Mouse (Mus musculus) myocyte (in vitro differentiated cells): ENCODE data around the gene Btk. TPM values are rescaled to one million over a fixed set of nuclear protein-coding genes. Genes with fewer than 3 reads are reported as not detected.
"Not testable (repeated sequence)": the region's sequence is repeated elsewhere in the genome, so short reads cannot be mapped to it uniquely, and the experiment has no call there.

ENCODE experiments used
- H3K27me3 ChIP-seq: one replicate; pipeline ENCODE4 v1.6.1; 2011; ENCODE audit not compliant: control insufficient read depth, insufficient read depth, insufficient read length
- H3K36me3 ChIP-seq: one replicate; pipeline ENCODE4 v1.6.1; 2011; ENCODE audit not compliant: control insufficient read depth, insufficient read depth
- H3K4me2 ChIP-seq: one replicate; pipeline ENCODE4 v1.6.1; 2011; ENCODE audit warnings: low read depth, control low read depth
- H3K4me3 ChIP-seq: one replicate; pipeline ENCODE4 v1.5.1; 2011; ENCODE audit warnings: mild to moderate bottlenecking, control low read depth, moderate library complexity
- H3K79me2 ChIP-seq: one replicate; pipeline ENCODE4 v1.6.1; 2011; ENCODE audit not compliant: control insufficient read depth, insufficient read depth
- H3ac ChIP-seq: one replicate; pipeline ENCODE4 v1.6.1; 2011; ENCODE audit not compliant: control insufficient read depth, insufficient read length
- CEBPB ChIP-seq: IDR thresholded peaks from 2 replicates; pipeline ENCODE4 v1.6.1; 2011; ENCODE audit warnings: mild to moderate bottlenecking, moderate library complexity; ENCODE audit not compliant: poor library complexity, insufficient read depth, severe bottlenecking
- E2F4 ChIP-seq: IDR thresholded peaks from one replicate; pipeline ENCODE4 v1.6.1; 2011; ENCODE audit warnings: mild to moderate bottlenecking, control low read depth, moderate library complexity; ENCODE audit not compliant: insufficient read depth
- MAX ChIP-seq: IDR thresholded peaks from one replicate; pipeline ENCODE4 v1.6.1; 2011; ENCODE audit warnings: low read depth, mild to moderate bottlenecking, control low read depth
- MYOD1 ChIP-seq, 3 experiments: IDR thresholded peaks; one replicate each; pipeline ENCODE4 v1.6.1; 2011; ENCODE audit warnings: control low read depth in 2 of 3, low read depth in 2 of 3, mild to moderate bottlenecking in 2 of 3, moderate library complexity in 1 of 3; ENCODE audit not compliant: insufficient read length in 2 of 3, control insufficient read depth in 1 of 3
- MYOG ChIP-seq, 3 experiments: IDR thresholded peaks; one replicate each; pipeline ENCODE4 v1.6.1; 2011; ENCODE audit warnings: control low read depth in 2 of 3, low read depth in 2 of 3, mild to moderate bottlenecking in 2 of 3; ENCODE audit not compliant: insufficient read length in 2 of 3, control insufficient read depth in 1 of 3, insufficient read depth in 1 of 3
- POLR2A ChIP-seq: IDR thresholded peaks from one replicate; pipeline ENCODE4 v1.6.1; 2011; ENCODE audit warnings: low read depth, mild to moderate bottlenecking, control low read depth, moderate library complexity; ENCODE audit not compliant: insufficient read length
- POLR2AphosphoS2 ChIP-seq: IDR thresholded peaks from one replicate; pipeline ENCODE4 v1.6.1; 2011; ENCODE audit warnings: low read depth, control low read depth; ENCODE audit not compliant: insufficient read length
- REST ChIP-seq: IDR thresholded peaks from one replicate; pipeline ENCODE4 v1.6.1; 2011; ENCODE audit warnings: mild to moderate bottlenecking, control low read depth, moderate library complexity; ENCODE audit not compliant: insufficient read depth, insufficient read length
- SRF ChIP-seq: IDR thresholded peaks from one replicate; pipeline ENCODE4 v1.6.1; 2011; ENCODE audit warnings: low read depth; ENCODE audit not compliant: control insufficient read depth, insufficient read length
- TCF12 ChIP-seq: IDR thresholded peaks from one replicate; pipeline ENCODE4 v1.6.1; 2011; ENCODE audit warnings: mild to moderate bottlenecking, control low read depth; ENCODE audit not compliant: poor library complexity, insufficient read depth, severe bottlenecking
- TCF3 ChIP-seq: IDR thresholded peaks from one replicate; pipeline ENCODE4 v1.6.1; 2011; ENCODE audit warnings: low read depth, control low read depth; ENCODE audit not compliant: insufficient read length
- USF1 ChIP-seq: IDR thresholded peaks from one replicate; pipeline ENCODE4 v1.6.1; 2011; ENCODE audit warnings: low read depth, mild to moderate bottlenecking, control low read depth, moderate library complexity
- polyA plus RNA-seq: library from polyadenylated mRNA; unstranded; fragments of >200 nt; fragmentation: generic; extraction: Trizol; gene quantifications from one replicate; pipeline ENCODE4 v1.2.1, GENCODE M21; 2012; ENCODE audit warnings: missing spikeins

Btk gene
- polyA plus RNA-seq, 1 experiment, result not detected

GRCm38 (mm10) chrX:134547330-134547729 is 36.0 kb downstream of the Btk start:
- Histone ChIP-seq H3K4me3 (no peak overlapping the region), H3K27me3 (no peaks in the 10 kb centered on the region), H3K36me3 (no peaks in the 10 kb centered on the region), H3ac (no peak overlapping the region), H3K4me2 (no peak overlapping the region), H3K79me2 (no peaks in the 10 kb centered on the region)
- TF ChIP-seq POLR2A (no peak), SRF (no peak), E2F4 (no peak), USF1 (no peak), POLR2AphosphoS2 (no peak), CEBPB (no peak), TCF3 (no peak), MYOD1 (IDR thresholded peaks at IDR 0.05; ENCODE audit: control insufficient read depth in 1 of 3, insufficient read length in 2 of 3, low read depth in 2 of 3) (no peak), REST (no peak), TCF12 (no peak), MAX (no peak), MYOG (IDR thresholded peaks at IDR 0.05; ENCODE audit: control insufficient read depth in 1 of 3, insufficient read depth in 1 of 3, insufficient read length in 2 of 3, low read depth in 2 of 3) (no peak)

- peak overlapping the region; percentile 62 for H3K4me2 ChIP-seq
- H3K27me3 ChIP-seq, result no peaks in the 10 kb centered on the region
- H3ac ChIP-seq, result peak overlapping the region; percentile 89
- H3K36me3 ChIP-seq, result no peaks in the 10 kb centered on the region
- peaks cover 24% of the 10 kb centered on the region for H3K79me2 ChIP-seq
- H3K4me3 ChIP-seq, result peak overlapping the region; percentile 66
- TF ChIP-seq USF1 (no peak), POLR2AphosphoS2 (no peak)
Measured at GRCm38 (mm10) chrX:134541955-134542308, 41.4 kb downstream of the Btk start.

GRCm38 (mm10) chrX:134541145-134541954 is 42.0 kb downstream of the Btk start, which contains the start of gene Timm8a1:
TSS of gene Timm8a1 (minus strand) at chrX:134541865.
- Histone ChIP-seq H3K27me3 (no peaks in the 10 kb centered on the region), H3K36me3 (no peaks in the 10 kb centered on the region), H3K79me2 (peaks cover 24% of the 10 kb centered on the region), H3K4me3 (peak within 1 kb of the TSS; percentile 66), H3K4me2 (peak within 1 kb of the TSS; percentile 62), H3ac (peak within 1 kb of the TSS; percentile 89)
- TF ChIP-seq CEBPB, result no peak
- no peak for TF ChIP-seq POLR2AphosphoS2
- TF ChIP-seq TCF3, result no peak
- TF ChIP-seq E2F4, result peak; percentile 53
- TF ChIP-seq USF1, result peak; percentile 61
- TF ChIP-seq MYOG (IDR thresholded peaks at IDR 0.05; ENCODE audit: control insufficient read depth in 1 of 3, insufficient read depth in 1 of 3, insufficient read length in 2 of 3, low read depth in 2 of 3), result no peak
- no peak for TF ChIP-seq REST
- TF ChIP-seq MYOD1 (IDR thresholded peaks at IDR 0.05; ENCODE audit: control insufficient read depth in 1 of 3, insufficient read length in 2 of 3, low read depth in 2 of 3), result no peak
- TF ChIP-seq MAX, result no peak
- TF ChIP-seq POLR2A, result peak; percentile 46
- no peak for TF ChIP-seq TCF12
- TF ChIP-seq SRF, result no peak

- Histone ChIP-seq H3K4me2 (peak overlapping the region; percentile 61), H3K79me2 (peaks cover 24% of the 10 kb centered on the region), H3K36me3 (no peaks in the 10 kb centered on the region), H3K4me3 (peak overlapping the region; percentile 66), H3ac (peak overlapping the region; percentile 89), H3K27me3 (no peaks in the 10 kb centered on the region)
- no peak for TF ChIP-seq REST
- no peak for TF ChIP-seq MAX
- TF ChIP-seq TCF3, result no peak
- no peak for TF ChIP-seq MYOG (IDR thresholded peaks at IDR 0.05; ENCODE audit: control insufficient read depth in 1 of 3, insufficient read depth in 1 of 3, insufficient read length in 2 of 3, low read depth in 2 of 3)
- no peak for TF ChIP-seq POLR2AphosphoS2
- no peak for TF ChIP-seq SRF
- TF ChIP-seq USF1, result no peak
- no peak for TF ChIP-seq TCF12
- no peak for TF ChIP-seq MYOD1 (IDR thresholded peaks at IDR 0.05; ENCODE audit: control insufficient read depth in 1 of 3, insufficient read length in 2 of 3, low read depth in 2 of 3)
- no peak for TF ChIP-seq CEBPB
- no peak for TF ChIP-seq POLR2A
- TF ChIP-seq E2F4, result no peak
Measured at GRCm38 (mm10) chrX:134540414-134541135, 42.8 kb downstream of the Btk start.

GRCm38 (mm10) chrX:134539795-134540194 is 43.6 kb downstream of the Btk start:
- peak overlapping the region; percentile 66 for H3K4me3 ChIP-seq
- peaks cover 24% of the 10 kb centered on the region for H3K79me2 ChIP-seq
- peak overlapping the region; percentile 61 for H3K4me2 ChIP-seq
- not testable (repeated sequence) for H3ac ChIP-seq, H3K36me3 ChIP-seq, H3K27me3 ChIP-seq
